Mouse (Mus musculus) ES-E14 (cell line): ENCODE measurements around the gene Nr1h4.

Experiments
- CHD2 ChIP-seq: IDR thresholded peaks from 2 replicates; pipeline ENCODE4 v1.6.1; 2014; ENCODE audit warnings: mild to moderate bottlenecking, low read depth, low read length, inconsistent platforms
- HCFC1 ChIP-seq: IDR thresholded peaks from 2 replicates; pipeline ENCODE4 v1.6.1; 2012; ENCODE audit warnings: low read length, inconsistent platforms, borderline replicate concordance; ENCODE audit not compliant: insufficient read depth
- MAFK ChIP-seq: IDR thresholded peaks from 2 replicates; pipeline ENCODE4 v1.6.1; 2014; ENCODE audit warnings: mild to moderate bottlenecking, low read depth, low read length, inconsistent platforms; ENCODE audit not compliant: insufficient read depth
- ZC3H11A ChIP-seq: IDR thresholded peaks from 2 replicates; pipeline ENCODE4 v1.6.1; 2012; ENCODE audit warnings: low read depth, mild to moderate bottlenecking, inconsistent platforms, low read length, borderline replicate concordance
- ZNF384 ChIP-seq: IDR thresholded peaks from 2 replicates; pipeline ENCODE4 v1.6.1; 2012; ENCODE audit warnings: low read depth, low read length, inconsistent platforms

DNA sequence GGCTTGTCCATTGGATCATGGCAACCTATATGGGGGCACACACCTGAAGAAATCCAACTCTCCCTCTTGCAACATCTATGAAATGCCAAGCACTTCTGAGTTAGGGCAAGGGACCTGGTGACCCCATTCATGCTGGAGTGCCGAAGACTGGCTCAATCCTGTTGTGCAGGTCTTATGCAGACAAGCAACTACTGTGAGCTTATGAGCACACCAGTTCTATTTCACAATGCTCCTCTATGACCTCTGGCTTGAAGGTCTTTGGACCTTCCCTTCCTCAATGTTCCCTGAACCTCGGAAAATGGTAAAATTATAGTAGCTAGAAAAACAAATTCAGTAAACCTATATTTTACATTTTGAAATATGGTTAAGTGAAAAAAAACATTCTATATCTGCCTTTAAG lies 115.4 kb downstream of the Nr1h4 start:
- TF ChIP-seq HCFC1 (no peak), CHD2 (no peak), ZNF384 (no peak), MAFK (no peak), ZC3H11A (no peak)
